7 mouse cellular contexts compared by ENCODE assay signal in genomic region chr12:95692948-95693650, GRCm38 (mm10). TPM values are rescaled to one million over a fixed set of nuclear protein-coding genes. Genes with fewer than 3 reads are reported as not detected.
DNase-seq lines count a peak whose midpoint lies in the region; ATAC-seq lines count a peak whose summit lies in the region.

No protein-coding gene starts in this region.

- no peak for ATAC-seq in embryonic facial prominence, embryonic 11.5 days (replicated peaks; ENCODE audit: insufficient number of reproducible peaks, low FRiP score, low TSS enrichment, low read depth)
- no peak for ATAC-seq in heart, embryonic 14.5 days (ENCODE audit: insufficient number of reproducible peaks, insufficient read depth, low FRiP score, low read depth)
- ATAC-seq in limb, embryonic 15.5 days (ENCODE audit: insufficient number of reproducible peaks, low FRiP score, low TSS enrichment, low read depth): no peak
- no peak for ATAC-seq in erythroid progenitor cell, adult 5-6 weeks (replicated peaks; ENCODE audit: low FRiP score, poor library complexity, severe bottlenecking)

- peak overlapping the region; percentile 60 for H3K9ac ChIP-seq in embryonic facial prominence, embryonic 11.5 days (replicated peaks; ENCODE audit: low read length)
- peak overlapping the region; percentile 95 for H3K9ac ChIP-seq in heart, embryonic 14.5 days (ENCODE audit: low read length)
- H3K9ac ChIP-seq in limb, embryonic 15.5 days: peak overlapping the region; percentile 39

- H3K4me3 ChIP-seq in embryonic facial prominence, embryonic 11.5 days (ENCODE audit: low read depth, low read length): peak overlapping the region; percentile 81
- peak overlapping the region; percentile 82 to 97 for H3K4me3 ChIP-seq in heart, embryonic 14.5 days (ENCODE audit: control insufficient read depth in 1 of 2, insufficient read depth in 1 of 2, low read depth in 1 of 2, low read length in 2 of 2)
- H3K4me3 ChIP-seq in limb, embryonic 15.5 days: peak overlapping the region; percentile 83

- no peaks in the 10 kb centered on the region for H3K4me1 ChIP-seq in embryonic facial prominence, embryonic 11.5 days (ENCODE audit: control insufficient read depth, insufficient read depth, low read length)
- H3K4me1 ChIP-seq in heart, embryonic 14.5 days (ENCODE audit: control insufficient read depth in 2 of 2, insufficient read depth in 2 of 2, low read length in 2 of 2): peaks cover 4 to 17% of the 10 kb centered on the region in 2 experiments; a peak in 3 of 4 replicates
- H3K4me1 ChIP-seq in limb, embryonic 15.5 days: peaks cover 18% of the 10 kb centered on the region

- H3K9me3 ChIP-seq in embryonic facial prominence, embryonic 11.5 days (replicated peaks; ENCODE audit: control insufficient read depth, low read length): no peaks in the 10 kb centered on the region
- H3K9me3 ChIP-seq in heart, embryonic 14.5 days (ENCODE audit: control insufficient read depth, low read length): no peaks in the 10 kb centered on the region
- H3K9me3 ChIP-seq in limb, embryonic 15.5 days: no peaks in the 10 kb centered on the region

- no peaks in the 10 kb centered on the region for H3K27me3 ChIP-seq in embryonic facial prominence, embryonic 11.5 days (ENCODE audit: control insufficient read depth, insufficient read depth, low read length)
- no peaks in the 10 kb centered on the region for H3K27me3 ChIP-seq in heart, embryonic 14.5 days (ENCODE audit: control insufficient read depth, insufficient read depth, low read length)
- peaks cover 4% of the 10 kb centered on the region; the same call in 1 of the 2 replicates for H3K27me3 ChIP-seq in limb, embryonic 15.5 days

- H3K36me3 ChIP-seq in embryonic facial prominence, embryonic 11.5 days (replicated peaks; ENCODE audit: control insufficient read depth, insufficient read depth, low read depth, low read length): no peaks in the 10 kb centered on the region
- no peaks in the 10 kb centered on the region for H3K36me3 ChIP-seq in heart, embryonic 14.5 days (ENCODE audit: control insufficient read depth, insufficient read depth, low read length)
- no peaks in the 10 kb centered on the region for H3K36me3 ChIP-seq in limb, embryonic 15.5 days

- peak; percentile 20 to 33 for DNase-seq in left cerebral cortex, postnatal 25 days (ENCODE audit: low spot score in 2 of 2)
- no peak for DNase-seq in left cerebral cortex, postnatal 14 days (ENCODE audit: low spot score in 2 of 2)
- peak; percentile 41 for DNase-seq in embryonic facial prominence, embryonic 11.5 days (ENCODE audit: low spot score)
- DNase-seq in right cerebral cortex, postnatal 4 days: peak; percentile 11

- no peak overlapping the region for H3K27ac ChIP-seq in embryonic facial prominence, embryonic 11.5 days (replicated peaks; ENCODE audit: low read depth, low read length)
- peak overlapping the region; percentile 81 to 94 for H3K27ac ChIP-seq in heart, embryonic 14.5 days (replicated peaks in 1 of 2; ENCODE audit: control insufficient read depth in 1 of 2, insufficient read depth in 1 of 2, low read depth in 2 of 2, low read length in 2 of 2)
- peak overlapping the region; percentile 95 for H3K27ac ChIP-seq in limb, embryonic 15.5 days

- H3K4me2 ChIP-seq in embryonic facial prominence, embryonic 11.5 days (ENCODE audit: low read depth, low read length): peak overlapping the region; percentile 65
- peak overlapping the region; percentile 96 for H3K4me2 ChIP-seq in heart, embryonic 14.5 days (ENCODE audit: low read length)
- H3K4me2 ChIP-seq in limb, embryonic 15.5 days: peak overlapping the region; percentile 83

- WGBS in embryonic facial prominence, embryonic 11.5 days: 2% methylated on average over 13 of the region's 13 CpGs
- WGBS in heart, embryonic 14.5 days: under 1% methylated on average over 13 of the region's 13 CpGs
- 5% methylated on average over 13 of the region's 13 CpGs for WGBS in limb, embryonic 15.5 days

- intact Hi-C loops in left cerebral cortex, postnatal 25 days (cut with DNase I): loop anchor here (2.0 to 5.0 kb wide), 6 partner anchors 206 to 1526 kb away; no protein-coding TSS in a partner anchor
- intact Hi-C loops in left cerebral cortex, postnatal 14 days (cut with DNase I): loop anchor here (10.0 kb wide), 2 partner anchors 1442 to 1522 kb away; no protein-coding TSS in a partner anchor

RNA-seq across cellular contexts. Expression of gene Flrt2, which starts 1.1 kb away (rescaled TPM):
- total RNA-seq in left cerebral cortex, postnatal 25 days (2021): 10 to 100 TPM; 67.2 to 78.8 TPM
- 10 to 100 TPM; 66.4 to 70.3 TPM for total RNA-seq in left cerebral cortex, postnatal 14 days (2021)
- 54.7 and 55.6 TPM in 2 replicates for polyA plus RNA-seq in embryonic facial prominence, embryonic 11.5 days (2014; fragmentation: Nextera tagmentation; extraction: Ambion mirVana)
- 31.4 and 32.7 TPM in 2 replicates for polyA plus RNA-seq in heart, embryonic 14.5 days (2014; fragmentation: Nextera tagmentation; extraction: Ambion mirVana)
- polyA plus RNA-seq in limb, embryonic 15.5 days (2015; fragmentation: Nextera tagmentation; extraction: Ambion mirVana): 37.2 and 46.3 TPM in 2 replicates
- total RNA-seq in erythroid progenitor cell, adult 5-6 weeks (2015; ENCODE audit: low replicate concordance): 0.42 TPM in 1 of 2 replicates, not detected in the other
- total RNA-seq in erythroid progenitor cell, adult 5-6 weeks (2017; ENCODE audit: low replicate concordance): not detected in 2 replicates

Comparison
In these comparisons a context has a peak if more than half of its experiments do, and no peak if none do; other contexts are left out.
1. DNase-seq: peak in left cerebral cortex, postnatal 25 days (2 of 2), embryonic facial prominence, embryonic 11.5 days (single experiment) and right cerebral cortex, postnatal 4 days (single experiment); none in left cerebral cortex, postnatal 14 days (0 of 2).
2. H3K9ac ChIP-seq: peak in every context shown above with its lines; median percentile 95 in heart, embryonic 14.5 days; 60 in embryonic facial prominence, embryonic 11.5 days; 39 in limb, embryonic 15.5 days.
3. RNA of gene Flrt2, which starts 1.1 kb away (total RNA-seq): 67.2 to 78.8 TPM in left cerebral cortex, postnatal 25 days and 66.4 to 70.3 TPM in left cerebral cortex, postnatal 14 days; 0.42 TPM in erythroid progenitor cell, adult 5-6 weeks; every median in the first group is over 10 times any median in the second.
4. Peak in every context shown above with its lines, with median percentiles within 50 percentile points of each other: H3K4me2 ChIP-seq and H3K4me3 ChIP-seq.